Mouse (Mus musculus) spleen, embryonic (tissue): Measurements from ENCODE around the gene Erich6.
"Not testable (repeated sequence)": the region's sequence is repeated elsewhere in the genome, so short reads cannot be mapped to it uniquely, and the experiment has no call there.

Source experiments
- CTCF ChIA-PET: fragments of 350-600 bp; sonication (Branson Sonifier 250); formaldehyde crosslinking; loops from one replicate; lab custom pipeline; 2022; lab: Charles Lee

Erich6 gene

DNA sequence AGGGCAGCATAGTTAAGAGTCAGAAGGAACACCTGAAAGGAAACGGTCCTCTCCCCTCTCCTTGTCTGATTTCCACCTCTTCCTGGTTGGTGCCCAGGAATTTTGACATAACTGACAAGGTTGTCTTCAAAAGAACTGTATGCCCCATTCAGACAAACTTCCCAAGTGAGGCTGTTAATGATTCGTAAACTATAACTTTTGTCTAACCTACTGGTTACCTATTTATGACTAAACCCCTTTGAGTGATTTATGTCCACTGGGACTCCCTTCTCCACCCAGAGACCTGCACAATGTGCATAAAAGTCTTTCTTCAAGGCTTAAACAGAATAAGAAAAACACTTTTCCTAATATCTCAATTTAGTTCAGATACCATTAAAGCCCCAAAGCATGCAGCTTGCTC is 10.2 kb upstream of the Erich6 start:
- CTCF ChIA-PET = no interaction called here

- CTCF ChIA-PET = no interaction called here
Observed at GRCm38 (mm10) chr3:58646180-58646579, 9.2 kb upstream of the Erich6 start.

- CTCF ChIA-PET = no interaction called here
Observed at GRCm38 (mm10) chr3:58631693-58632092, 5.3 kb downstream of the Erich6 start.

DNA sequence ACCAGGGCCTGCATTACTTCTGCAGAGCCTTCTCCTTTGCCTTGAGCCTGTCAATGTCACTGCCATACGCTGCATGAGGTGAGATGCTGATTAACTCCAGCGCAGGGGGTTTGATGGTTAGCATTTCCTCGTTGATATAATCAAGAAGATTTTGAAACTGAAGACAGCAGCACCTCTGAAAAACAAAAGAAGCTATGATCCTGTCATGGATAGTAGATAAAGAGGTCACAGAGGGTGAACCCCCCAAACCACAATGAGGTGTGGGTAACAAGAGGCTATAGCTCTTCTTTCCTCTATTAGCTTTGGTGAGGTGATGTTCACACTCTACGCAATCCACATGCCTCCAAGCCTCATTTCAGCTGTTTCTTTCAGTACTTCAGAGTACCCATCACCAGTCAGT is 12.0 kb downstream of the Erich6 start:
- CTCF ChIA-PET = interaction anchor here (0.6 kb wide), 1 partner anchor 562 kb away, joined by 3 read pairs; no protein-coding TSS in a partner anchor

GRCm38 (mm10) chr3:58622665-58623394 is 14.2 kb downstream of the Erich6 start:
- CTCF ChIA-PET = no interaction called here

DNA sequence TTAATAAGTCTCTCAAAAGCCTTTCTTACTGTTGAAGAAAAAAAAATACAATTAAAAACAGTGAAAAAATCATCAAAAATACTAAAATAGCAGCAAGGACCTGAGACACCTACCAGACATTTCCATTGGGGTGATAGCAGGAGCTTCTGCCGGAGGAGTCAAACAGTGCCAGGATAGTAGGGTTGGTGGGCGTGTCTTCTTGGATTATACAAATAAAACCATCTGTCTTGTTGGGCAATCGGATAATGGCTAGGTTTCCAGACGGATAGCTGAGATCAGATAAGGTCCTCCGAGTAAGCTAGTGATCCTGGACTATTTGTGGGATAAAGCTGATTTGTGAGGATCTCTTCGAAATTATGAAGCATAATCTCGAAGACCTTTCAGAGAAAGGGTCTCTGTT is 15.9 kb downstream of the Erich6 start:
- CTCF ChIA-PET = no interaction called here

- CTCF ChIA-PET = no interaction called here
Observed at GRCm38 (mm10) chr3:58609985-58610384, 27.0 kb downstream of the Erich6 start.

DNA sequence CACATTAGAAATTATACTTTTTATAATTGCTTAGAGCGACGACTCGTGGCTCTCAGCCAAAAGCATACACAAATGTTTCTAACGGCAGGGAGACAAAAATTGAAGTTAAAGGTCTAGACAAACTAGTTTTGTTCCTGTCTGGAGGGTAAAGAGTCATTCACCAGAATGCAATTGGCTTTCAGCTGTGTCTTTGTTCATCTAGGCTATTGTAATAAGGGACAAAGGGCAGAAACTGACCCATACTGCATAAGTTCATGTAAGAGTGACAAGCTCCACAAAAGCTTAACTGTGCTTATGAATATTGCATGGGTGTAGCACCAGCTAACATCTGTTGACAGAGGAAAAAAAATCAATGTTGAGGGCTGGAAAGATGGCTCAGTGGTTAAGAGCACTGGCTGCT is 28.5 kb downstream of the Erich6 start:
- CTCF ChIA-PET = no interaction called here

DNA sequence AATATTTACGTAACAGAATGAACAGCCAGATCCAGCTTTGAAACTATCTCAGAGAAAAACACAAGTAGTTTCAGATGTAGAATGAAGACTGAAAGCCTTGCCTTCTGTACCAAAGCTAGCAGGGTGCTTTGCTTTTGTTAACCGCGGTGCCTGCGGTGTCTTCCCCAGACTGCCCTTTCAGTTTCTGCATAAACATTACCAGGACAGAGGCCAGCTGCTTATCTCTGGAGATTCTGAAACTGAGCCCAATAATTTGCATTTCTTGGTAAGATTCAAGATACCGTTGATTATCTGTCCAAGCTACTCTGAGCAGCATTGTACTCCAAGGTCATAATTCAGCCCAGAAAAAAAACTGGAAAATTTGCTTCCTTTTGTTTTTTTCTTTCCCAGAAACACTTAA is 43.4 kb downstream of the Erich6 start:
- CTCF ChIA-PET = no interaction called here

GRCm38 (mm10) chr3:58592666-58593065 is 44.3 kb downstream of the Erich6 start:
- CTCF ChIA-PET = not testable (repeated sequence)

DNA sequence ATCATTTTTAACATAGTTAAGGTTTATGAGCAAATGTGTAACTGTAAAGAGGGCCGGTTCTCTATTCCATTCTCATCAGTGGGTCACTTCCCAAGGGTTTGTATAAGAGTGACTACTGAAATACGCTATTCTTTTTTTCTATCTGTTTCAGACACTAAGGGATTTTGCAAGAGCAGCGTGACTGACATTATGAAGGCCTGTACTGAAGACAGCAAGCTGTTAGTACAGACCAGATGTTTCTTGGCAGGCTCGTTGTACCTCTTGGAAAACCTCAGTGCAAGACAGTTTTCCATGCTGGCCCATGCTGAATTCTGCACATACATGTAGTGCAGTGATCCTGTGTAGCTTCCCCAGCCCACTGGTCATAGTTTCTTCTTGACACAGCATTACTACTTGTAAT is 46.5 kb downstream of the Erich6 start:
- CTCF ChIA-PET = interaction anchor here (0.9 kb wide), 1 partner anchor 11 kb away, joined by 3 read pairs; no protein-coding TSS in a partner anchor

DNA sequence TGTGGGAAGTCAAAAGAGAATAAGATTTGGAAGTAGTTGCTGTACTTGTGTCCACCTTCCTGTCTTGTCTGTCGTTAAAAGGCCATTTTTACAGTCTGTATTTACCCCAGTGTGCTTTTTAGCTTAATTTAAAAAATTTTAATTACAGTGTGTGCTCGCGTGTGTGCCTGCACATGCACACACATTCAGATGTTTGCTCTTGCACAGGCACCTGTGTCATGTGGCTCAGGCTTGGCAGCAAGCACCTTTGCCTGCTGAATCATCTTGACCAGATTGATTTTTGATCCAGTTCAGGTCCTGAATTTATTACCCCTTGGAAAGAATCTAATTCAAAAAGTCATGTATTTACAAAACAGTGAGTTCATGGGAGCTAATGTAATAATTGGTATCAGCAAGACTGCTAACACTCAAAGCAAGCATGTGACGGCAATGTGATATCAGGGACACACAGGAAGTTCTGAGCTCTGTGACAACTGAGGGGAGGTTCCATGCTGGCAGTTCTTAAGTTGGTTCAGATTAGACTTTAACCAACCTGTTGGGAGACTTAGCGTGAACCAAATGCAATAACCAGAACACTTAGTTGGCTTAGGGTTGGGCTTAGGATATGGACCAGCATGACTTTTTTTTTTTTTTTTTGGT is 54.1 kb downstream of the Erich6 start:
- CTCF ChIA-PET = interaction anchor here (0.7 kb wide), 1 partner anchor 29 kb away, joined by 4 read pairs; no protein-coding TSS in a partner anchor

GRCm38 (mm10) chr3:58582297-58582696 is 54.7 kb downstream of the Erich6 start:
- CTCF ChIA-PET = interaction anchor here (0.6 kb wide), 1 partner anchor 80 kb away, joined by 7 read pairs; no protein-coding TSS in a partner anchor

- CTCF ChIA-PET = interaction anchor here (0.5 kb wide), 1 partner anchor 8 kb away, joined by 3 read pairs; no protein-coding TSS in a partner anchor
Observed at GRCm38 (mm10) chr3:58581530-58581929, 55.5 kb downstream of the Erich6 start.

DNA sequence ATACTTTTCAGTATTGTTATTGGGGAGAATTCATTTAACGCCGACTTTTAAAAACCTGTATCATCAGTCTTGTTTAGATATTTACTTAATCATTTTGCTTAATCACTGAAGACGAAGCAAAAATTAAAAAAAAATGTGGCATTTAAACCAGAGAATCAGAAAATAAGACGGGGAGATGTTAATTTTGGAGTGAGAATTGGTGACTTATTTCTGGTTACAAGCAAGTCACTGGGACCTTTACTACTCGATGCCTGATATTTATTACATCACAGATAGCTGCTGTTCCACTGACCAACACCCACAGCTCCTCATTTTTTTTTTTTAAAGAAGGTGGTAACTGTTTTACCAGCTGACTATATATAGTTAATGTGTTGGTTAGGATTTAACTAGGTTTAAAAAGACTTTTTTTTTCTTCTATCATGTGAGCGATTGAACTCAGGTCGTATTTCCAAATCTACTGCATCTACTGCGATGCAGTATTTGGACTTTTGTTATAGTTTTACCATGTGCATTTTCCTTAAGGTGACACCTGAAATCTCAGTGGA is 59.4 kb downstream of the Erich6 start:
- CTCF ChIA-PET = no interaction called here

GRCm38 (mm10) chr3:58577067-58577503 is 59.9 kb downstream of the Erich6 start:
- CTCF ChIA-PET = no interaction called here

GRCm38 (mm10) chr3:58576137-58577066 is 60.6 kb downstream of the Erich6 start, which contains the start of gene Selenot:
Gene Selenot, plus strand, starts transcription at chr3:58576636.
- CTCF ChIA-PET = no interaction called here

DNA sequence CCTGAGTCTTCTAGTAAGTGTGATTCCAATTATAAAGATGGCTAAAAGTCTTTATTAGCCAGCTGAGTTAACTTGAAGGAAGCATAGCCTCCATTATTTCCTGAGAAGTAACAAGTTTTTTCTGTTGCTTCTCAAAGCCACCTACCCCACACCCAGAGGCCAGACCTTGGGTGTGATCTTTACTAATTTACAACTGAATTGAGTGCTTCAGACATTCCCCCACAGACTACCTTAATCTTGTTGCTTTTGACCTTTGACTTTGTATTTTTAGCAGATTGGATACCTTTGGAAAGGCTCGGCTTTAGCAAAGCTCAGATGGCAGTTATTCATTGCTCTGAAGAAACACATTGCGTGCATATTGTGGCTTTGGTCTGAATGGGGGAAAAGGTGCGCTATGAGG is 66.2 kb downstream of the Erich6 start:
- CTCF ChIA-PET = interaction anchor here (0.7 kb wide), 1 partner anchor 40 kb away, joined by 3 read pairs; no protein-coding TSS in a partner anchor
